Mouse (Mus musculus): ENCODE measurements at regions not wholly inside any gene's neighbourhood (a gene's known extent, or its start where the extent isn't known, plus 50 kb on each side); places are given as distances from the start of the nearest gene placed in this dataset.

DNA sequence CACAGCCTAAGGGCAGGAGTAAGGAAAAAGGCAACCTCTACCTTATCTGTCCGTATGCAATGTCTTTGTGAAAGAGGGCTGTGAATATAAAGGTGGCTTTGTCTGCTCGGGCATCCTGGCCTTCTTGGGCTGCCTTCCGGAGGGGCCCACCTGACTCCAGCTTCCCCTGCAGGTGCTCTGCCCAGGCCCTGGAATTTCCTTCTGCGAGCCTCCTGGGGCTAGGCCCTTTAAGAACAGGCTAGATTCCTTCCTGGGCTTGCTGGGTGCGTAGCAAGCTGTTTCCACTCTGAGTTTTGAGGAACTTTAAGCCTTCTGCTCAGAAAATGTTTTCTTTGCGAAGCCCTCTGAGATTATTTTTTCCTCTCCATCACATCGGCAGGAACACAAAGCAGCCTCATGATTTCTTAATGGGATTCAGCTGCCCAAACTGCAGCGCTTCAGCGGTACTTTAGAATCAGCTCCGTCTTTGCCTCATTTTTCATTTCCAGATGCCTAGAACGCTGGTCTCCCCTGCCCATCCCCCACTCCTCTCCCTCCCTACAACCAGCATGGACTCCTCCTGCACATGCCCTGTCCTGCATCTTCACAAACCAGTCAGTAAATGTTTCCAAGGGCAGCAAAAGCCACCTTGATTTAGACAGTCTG is 72.9 kb upstream of the Frmd6 start:
- TF ChIP-seq CTCF (conservative IDR thresholded peaks at IDR 0.05), result no peak
- peak; percentile 12 to 13 for DNase-seq (ENCODE audit: low spot score in 2 of 2)
- peak overlapping the region; percentile 44 for H3K27ac ChIP-seq
- peak overlapping the region; percentile 14; the same call in 1 of the 2 replicates for H3K4me3 ChIP-seq

DNA sequence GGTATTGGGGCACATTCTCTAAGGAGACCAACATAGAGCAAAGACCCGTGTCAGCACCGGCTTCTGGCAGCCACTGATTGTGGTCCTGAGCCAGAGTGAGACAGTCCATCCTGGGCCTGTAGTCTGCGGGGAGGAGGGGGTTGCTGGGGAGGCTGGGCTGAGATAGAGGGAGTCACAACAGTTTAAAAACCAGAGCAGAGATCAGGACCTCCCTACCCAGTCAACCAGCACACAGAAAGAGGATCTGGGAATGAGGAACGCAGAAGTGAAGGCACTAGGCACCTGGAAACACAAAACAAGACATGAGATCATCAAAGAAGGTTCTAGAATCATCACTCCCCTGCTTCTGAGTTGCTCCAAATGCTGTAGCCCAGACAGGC is 72.4 kb upstream of the Frmd6 start:
- no peak for DNase-seq (ENCODE audit: low spot score in 2 of 2)
- no peak overlapping the region for H3K4me3 ChIP-seq
- peak overlapping the region; percentile 44 for H3K27ac ChIP-seq
- TF ChIP-seq CTCF (conservative IDR thresholded peaks at IDR 0.05), result no peak

DNA sequence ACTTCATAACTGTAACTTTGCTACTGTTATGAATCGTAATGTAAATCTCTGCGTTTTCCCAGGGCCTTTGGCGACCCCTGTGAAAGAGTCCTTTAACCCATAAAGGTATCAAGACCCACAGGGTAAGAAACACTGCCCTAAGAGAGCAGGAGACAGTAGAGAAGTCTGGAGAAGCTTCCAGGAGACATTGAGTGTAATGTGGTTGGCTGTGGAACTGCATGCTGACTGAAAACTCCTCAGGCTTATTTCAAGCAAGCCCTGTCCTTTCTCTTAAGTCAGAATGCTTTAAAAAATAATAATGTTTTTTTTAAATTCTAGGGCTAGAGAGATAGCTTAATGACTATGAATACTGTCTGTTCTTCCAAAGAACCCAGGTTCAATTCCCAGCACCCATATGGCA is 71.9 kb upstream of the Frmd6 start:
- TF ChIP-seq CTCF (conservative IDR thresholded peaks at IDR 0.05), result peak; percentile 60
- Histone ChIP-seq H3K27ac (no peak overlapping the region), H3K4me3 (no peak overlapping the region)
- DNase-seq (ENCODE audit: low spot score in 2 of 2), result no peak

DNA sequence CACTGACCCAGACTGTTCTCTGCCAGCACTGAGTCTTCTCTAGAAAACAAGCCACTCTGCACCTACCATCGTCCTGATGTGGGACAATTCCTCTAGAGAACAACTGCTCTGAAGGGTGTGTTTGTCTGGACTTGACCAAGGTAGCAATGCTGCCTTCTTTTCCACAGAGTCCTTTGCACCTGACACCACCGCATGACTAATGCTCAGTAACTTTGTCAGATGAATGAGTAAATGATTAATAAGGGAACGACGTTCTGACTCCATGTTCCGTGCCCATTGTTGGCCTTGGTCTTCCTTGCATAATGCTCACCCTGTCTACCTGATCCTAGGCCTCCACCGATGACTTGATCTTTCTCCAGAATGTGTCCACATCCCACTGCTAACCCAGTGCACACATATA is 67.2 kb upstream of the Frmd6 start:
- DNase-seq (ENCODE audit: low spot score in 2 of 2), result no peak
- no peak for TF ChIP-seq CTCF (conservative IDR thresholded peaks at IDR 0.05)
- no peak overlapping the region for H3K27ac ChIP-seq
- no peak overlapping the region for H3K4me3 ChIP-seq

DNA sequence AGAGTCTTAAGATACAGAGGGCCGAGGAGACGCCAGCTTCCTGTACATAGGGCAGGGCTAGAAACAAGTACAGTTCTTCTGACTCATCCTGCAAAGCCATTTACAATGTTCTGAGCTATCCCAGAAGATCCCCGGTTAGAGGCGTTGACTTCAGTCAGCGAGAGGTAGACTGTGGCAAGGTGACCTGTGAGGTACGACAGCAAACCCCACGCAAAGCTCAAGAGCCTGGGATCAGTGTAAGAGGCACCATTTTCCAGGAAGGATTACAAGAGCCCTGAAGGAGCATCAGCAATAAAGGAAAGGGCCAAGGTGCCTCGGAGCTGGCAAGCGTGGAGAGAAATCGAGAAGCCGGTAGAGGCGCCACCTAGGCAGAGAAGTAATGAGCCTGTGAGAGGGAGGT is 61.8 kb upstream of the Frmd6 start:
- H3K4me3 ChIP-seq, result no peak overlapping the region
- H3K27ac ChIP-seq, result no peak overlapping the region

DNA sequence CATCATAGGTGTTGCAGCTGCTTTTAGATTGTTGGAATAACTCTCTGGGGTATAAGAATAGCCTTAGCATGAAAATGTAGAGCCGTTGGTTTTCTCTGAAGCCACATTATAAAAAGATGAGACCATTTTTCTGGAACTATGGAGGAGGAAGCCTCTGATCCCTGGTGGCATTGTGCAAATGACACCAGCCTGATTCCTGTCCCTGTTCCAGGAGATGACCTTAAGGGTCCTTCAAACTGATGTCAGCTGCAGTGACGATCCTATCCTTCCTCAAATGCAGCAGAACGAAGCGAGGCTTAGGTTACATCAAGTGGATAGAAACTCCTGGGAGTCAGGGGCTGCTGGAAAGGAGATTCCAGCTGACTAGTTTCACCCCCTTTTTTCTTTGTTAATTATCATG is 59.0 kb upstream of the Frmd6 start:
- Histone ChIP-seq H3K27ac (no peak overlapping the region), H3K4me3 (no peak overlapping the region)
- TF ChIP-seq CTCF (conservative IDR thresholded peaks at IDR 0.05), result no peak
- DNase-seq (ENCODE audit: low spot score in 2 of 2), result no peak

More for the DNA sequence above, 61.8 kb upstream of the Frmd6 start:
- no peak for DNase-seq (ENCODE audit: low spot score in 2 of 2)
- no peak for TF ChIP-seq CTCF (conservative IDR thresholded peaks at IDR 0.05)

DNA sequence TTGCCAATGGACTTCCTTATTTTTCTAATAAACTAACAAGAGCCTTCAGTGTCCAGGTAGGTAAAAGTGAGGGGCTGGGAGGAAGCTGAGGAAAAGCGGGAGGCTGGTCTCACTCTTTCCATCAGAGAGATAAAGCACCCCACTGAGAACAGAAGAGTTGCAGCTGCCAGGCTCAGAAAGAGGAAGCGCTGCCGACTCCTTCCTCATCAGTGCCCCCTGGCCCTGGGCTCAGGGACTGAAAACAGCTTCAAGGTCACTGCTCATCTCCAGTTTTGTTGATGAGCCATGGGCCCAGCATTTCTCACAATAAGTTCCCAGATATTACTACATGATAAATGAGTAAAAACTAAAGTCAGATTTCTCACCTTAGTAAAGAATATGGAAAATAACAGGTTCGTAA is 57.4 kb upstream of the Frmd6 start:
- no peak for TF ChIP-seq CTCF (conservative IDR thresholded peaks at IDR 0.05)
- no peak overlapping the region for H3K27ac ChIP-seq
- no peak overlapping the region for H3K4me3 ChIP-seq
- DNase-seq (ENCODE audit: low spot score in 2 of 2), result no peak

DNA sequence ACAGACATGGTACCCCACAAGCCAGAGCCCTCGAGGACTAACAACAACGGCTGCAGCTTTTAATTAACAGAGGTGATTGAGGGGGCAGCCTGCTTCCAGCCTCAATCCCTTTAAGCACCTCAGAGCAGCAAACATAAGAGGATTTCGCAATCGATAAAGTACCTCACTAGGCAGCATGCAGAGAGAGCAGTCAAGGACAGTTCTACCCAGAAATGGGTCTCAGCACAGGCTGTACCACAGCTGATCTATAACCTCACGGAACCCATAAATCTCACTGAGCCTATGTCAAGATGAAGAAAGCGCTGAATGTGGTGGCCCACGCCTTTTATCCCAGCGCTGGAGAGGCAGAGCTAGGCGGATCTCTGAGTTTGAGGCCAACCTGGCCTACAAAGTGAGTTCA is 56.6 kb upstream of the Frmd6 start:
- no peak for TF ChIP-seq CTCF (conservative IDR thresholded peaks at IDR 0.05)
- Histone ChIP-seq H3K27ac (no peak overlapping the region), H3K4me3 (no peak overlapping the region)
- no peak for DNase-seq (ENCODE audit: low spot score in 2 of 2)

DNA sequence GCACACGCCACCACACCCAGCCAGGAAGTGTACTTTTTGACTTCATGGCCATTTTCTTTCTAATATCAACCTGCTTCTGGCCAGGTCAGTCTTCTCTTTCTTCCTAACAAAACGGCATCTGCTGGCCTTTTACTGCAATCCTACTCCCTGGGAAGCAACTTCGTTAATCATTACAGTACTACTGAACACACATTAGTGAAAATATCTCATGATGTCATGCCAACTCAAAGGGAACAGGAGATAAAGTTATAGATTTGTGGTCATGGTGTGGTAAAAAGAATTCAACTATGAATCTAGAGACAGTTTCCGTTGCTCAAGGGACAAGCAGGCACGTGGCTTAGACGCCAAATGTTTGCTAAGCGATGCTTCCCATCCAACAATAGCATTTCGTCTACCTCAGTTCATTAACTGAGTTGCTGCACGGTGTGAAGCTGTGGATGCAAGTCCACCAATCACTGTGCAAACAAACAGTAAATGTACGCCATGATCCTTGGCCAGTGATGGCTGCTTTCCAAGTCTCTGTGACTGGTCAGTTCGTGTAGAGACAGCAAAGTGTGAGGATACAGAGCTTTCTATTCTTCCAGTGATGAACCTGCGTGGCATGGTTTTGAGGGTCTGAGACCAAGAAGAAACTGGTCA is 55.7 kb upstream of the Frmd6 start:
- Histone ChIP-seq H3K4me3 (no peak overlapping the region), H3K27ac (no peak overlapping the region)
- no peak for DNase-seq (ENCODE audit: low spot score in 2 of 2)
- TF ChIP-seq CTCF (conservative IDR thresholded peaks at IDR 0.05), result no peak

DNA sequence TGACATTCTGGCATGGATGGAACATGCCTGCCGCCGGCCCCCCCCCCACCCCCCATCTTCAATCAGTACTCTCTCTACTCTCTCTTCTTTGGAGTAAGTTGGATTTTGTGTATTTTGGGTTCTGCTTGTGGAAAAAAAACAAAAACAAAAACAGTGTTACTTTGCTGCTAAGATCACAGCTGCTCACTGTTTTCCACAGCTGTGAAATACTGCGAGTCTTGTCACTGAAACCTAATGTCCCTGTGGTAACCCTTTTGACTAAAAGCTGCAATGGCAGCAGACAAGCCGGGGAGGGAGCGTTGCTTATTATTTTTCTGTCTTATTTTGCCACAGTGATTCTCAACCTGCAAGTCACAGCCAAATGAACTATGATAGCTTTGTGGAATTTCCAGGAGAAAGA is 51.3 kb upstream of the Frmd6 start:
- DNase-seq (ENCODE audit: low spot score in 2 of 2), result no peak
- TF ChIP-seq CTCF (conservative IDR thresholded peaks at IDR 0.05), result no peak
- Histone ChIP-seq H3K27ac (no peak overlapping the region), H3K4me3 (no peak overlapping the region)

DNA sequence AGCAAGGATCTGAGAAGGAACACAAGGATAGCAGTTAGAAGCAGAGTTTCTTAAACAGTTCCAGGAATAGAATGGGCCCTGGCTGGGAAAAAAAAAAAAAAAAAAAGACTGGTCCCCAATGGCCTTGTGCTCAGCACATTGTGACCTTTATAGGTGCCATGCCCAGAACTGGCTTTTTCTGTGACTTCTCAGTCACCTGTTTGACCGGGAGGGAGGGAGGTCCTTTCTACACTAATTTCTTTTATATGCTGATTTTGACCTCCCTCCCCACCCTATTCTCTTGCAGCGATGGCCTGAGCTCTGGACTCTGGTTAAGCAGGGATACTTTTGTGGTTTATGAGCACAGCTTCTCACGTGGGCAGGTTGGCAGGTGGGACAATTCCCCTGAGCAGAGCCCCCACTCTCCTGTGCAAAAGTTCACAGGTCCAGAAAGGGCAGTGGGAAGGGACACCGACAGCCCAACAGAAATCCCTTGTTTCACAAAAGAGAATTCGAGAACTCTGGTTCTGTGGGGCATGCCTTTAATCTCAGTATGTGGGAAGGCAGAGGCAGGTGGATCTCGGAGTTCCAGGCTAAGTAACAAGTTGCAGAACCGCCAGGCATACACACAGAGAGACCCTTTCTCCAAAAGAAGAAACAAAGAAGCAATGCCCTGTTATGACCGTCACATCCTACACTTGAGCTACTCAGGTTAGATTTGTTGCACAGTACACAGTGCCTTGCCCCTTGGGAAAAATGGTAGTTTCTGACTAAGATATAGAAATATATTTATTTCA is 50.3 kb upstream of the Frmd6 start:
- no peak overlapping the region for H3K4me3 ChIP-seq
- DNase-seq (ENCODE audit: low spot score in 2 of 2), result no peak
- TF ChIP-seq CTCF (conservative IDR thresholded peaks at IDR 0.05), result no peak
- H3K27ac ChIP-seq, result no peak overlapping the region
